Mouse (Mus musculus): ENCODE data around the gene Cog1. TPM values are rescaled to one million over a fixed set of nuclear protein-coding genes. Genes with fewer than 3 reads are reported as not detected.

Gene Cog1
- polyA plus RNA-seq (2012; ENCODE audit: insufficient read depth, insufficient read length, missing spikeins): 16.7 and 19.4 TPM in 2 replicates

- Histone ChIP-seq H3K4me3 (ENCODE audit: insufficient read depth, low read depth, low read length) (peak within 1 kb of the TSS; percentile 99), H3K4me1 (ENCODE audit: control insufficient read depth, insufficient read depth, insufficient read length, low read length) (peaks cover 6% of the 10 kb centered on the region; the same call in 1 of the 2 replicates), H3K27ac (replicated peaks; ENCODE audit: low read depth, low read length) (peak within 1 kb of the TSS; percentile 95)
Measured at GRCm38 (mm10) chr11:113648690-113649352, at the start of gene Cog1. Gene Cog1 (plus strand): TSS chr11:113649169.

GRCm38 (mm10) chr11:113600526-113601245, 48.3 kb upstream of the Cog1 start:
- Histone ChIP-seq H3K4me3 (ENCODE audit: insufficient read depth, low read depth, low read length) (no peak overlapping the region), H3K4me1 (ENCODE audit: control insufficient read depth, insufficient read depth, insufficient read length, low read length) (no peaks in the 10 kb centered on the region), H3K27ac (replicated peaks; ENCODE audit: low read depth, low read length) (no peak overlapping the region)

GRCm38 (mm10) chr11:113601616-113602343, 47.2 kb upstream of the Cog1 start:
- Histone ChIP-seq H3K27ac (replicated peaks; ENCODE audit: low read depth, low read length) (no peak overlapping the region), H3K4me1 (ENCODE audit: control insufficient read depth, insufficient read depth, insufficient read length, low read length) (no peaks in the 10 kb centered on the region), H3K4me3 (ENCODE audit: insufficient read depth, low read depth, low read length) (no peak overlapping the region)

GRCm38 (mm10) chr11:113607556-113607955, 41.4 kb upstream of the Cog1 start:
- Histone ChIP-seq H3K27ac (replicated peaks; ENCODE audit: low read depth, low read length) (no peak overlapping the region), H3K4me3 (ENCODE audit: insufficient read depth, low read depth, low read length) (no peak overlapping the region), H3K4me1 (ENCODE audit: control insufficient read depth, insufficient read depth, insufficient read length, low read length) (no peaks in the 10 kb centered on the region)

- H3K27ac ChIP-seq (replicated peaks; ENCODE audit: low read depth, low read length): no peak overlapping the region
- H3K4me3 ChIP-seq (ENCODE audit: insufficient read depth, low read depth, low read length): no peak overlapping the region
- no peaks in the 10 kb centered on the region for H3K4me1 ChIP-seq (ENCODE audit: control insufficient read depth, insufficient read depth, insufficient read length, low read length)
Measured at GRCm38 (mm10) chr11:113609581-113609980, 39.4 kb upstream of the Cog1 start.

GRCm38 (mm10) chr11:113610266-113610665, 38.7 kb upstream of the Cog1 start:
- no peak overlapping the region for H3K27ac ChIP-seq (replicated peaks; ENCODE audit: low read depth, low read length)

GRCm38 (mm10) chr11:113611112-113611646, 37.8 kb upstream of the Cog1 start:
- no peak overlapping the region for H3K4me3 ChIP-seq (ENCODE audit: insufficient read depth, low read depth, low read length)
- H3K4me1 ChIP-seq (ENCODE audit: control insufficient read depth, insufficient read depth, insufficient read length, low read length): no peaks in the 10 kb centered on the region
- H3K27ac ChIP-seq (replicated peaks; ENCODE audit: low read depth, low read length): no peak overlapping the region

More at GRCm38 (mm10) chr11:113610266-113610665, 38.7 kb upstream of the Cog1 start:
- Histone ChIP-seq H3K4me1 (ENCODE audit: control insufficient read depth, insufficient read depth, insufficient read length, low read length) (no peaks in the 10 kb centered on the region), H3K4me3 (ENCODE audit: insufficient read depth, low read depth, low read length) (no peak overlapping the region)

GRCm38 (mm10) chr11:113611664-113612611, 37.0 kb upstream of the Cog1 start:
- Histone ChIP-seq H3K27ac (replicated peaks; ENCODE audit: low read depth, low read length) (no peak overlapping the region), H3K4me3 (ENCODE audit: insufficient read depth, low read depth, low read length) (no peak overlapping the region)

GRCm38 (mm10) chr11:113614476-113614875, 34.5 kb upstream of the Cog1 start:
- Histone ChIP-seq H3K27ac (replicated peaks; ENCODE audit: low read depth, low read length) (no peak overlapping the region), H3K4me1 (ENCODE audit: control insufficient read depth, insufficient read depth, insufficient read length, low read length) (peaks cover 4% of the 10 kb centered on the region; the same call in 1 of the 2 replicates), H3K4me3 (ENCODE audit: insufficient read depth, low read depth, low read length) (no peak overlapping the region)

More at GRCm38 (mm10) chr11:113611664-113612611, 37.0 kb upstream of the Cog1 start:
- no peaks in the 10 kb centered on the region for H3K4me1 ChIP-seq (ENCODE audit: control insufficient read depth, insufficient read depth, insufficient read length, low read length)

- Histone ChIP-seq H3K4me1 (ENCODE audit: control insufficient read depth, insufficient read depth, insufficient read length, low read length) (peaks cover 4% of the 10 kb centered on the region; the same call in 1 of the 2 replicates), H3K27ac (replicated peaks; ENCODE audit: low read depth, low read length) (no peak overlapping the region), H3K4me3 (ENCODE audit: insufficient read depth, low read depth, low read length) (no peak overlapping the region)
Measured at GRCm38 (mm10) chr11:113617132-113617911, 31.6 kb upstream of the Cog1 start.

- Histone ChIP-seq H3K27ac (replicated peaks; ENCODE audit: low read depth, low read length) (no peak overlapping the region), H3K4me3 (ENCODE audit: insufficient read depth, low read depth, low read length) (peak overlapping the region; percentile 38; the same call in 1 of the 2 replicates), H3K4me1 (ENCODE audit: control insufficient read depth, insufficient read depth, insufficient read length, low read length) (peaks cover 4% of the 10 kb centered on the region; the same call in 1 of the 2 replicates)
Measured at GRCm38 (mm10) chr11:113618303-113618671, 30.7 kb upstream of the Cog1 start.

- Histone ChIP-seq H3K4me3 (ENCODE audit: insufficient read depth, low read depth, low read length) (peak within 1 kb of the TSS; percentile 38), H3K4me1 (ENCODE audit: control insufficient read depth, insufficient read depth, insufficient read length, low read length) (peaks cover 4% of the 10 kb centered on the region; the same call in 1 of the 2 replicates), H3K27ac (replicated peaks; ENCODE audit: low read depth, low read length) (no peak within 1 kb of the TSS)
Measured at GRCm38 (mm10) chr11:113618672-113619419, 30.1 kb upstream of the Cog1 start, which contains the start of gene Sstr2. Gene Sstr2 (plus strand): TSS chr11:113619342.
